In the genomic region with DNA sequence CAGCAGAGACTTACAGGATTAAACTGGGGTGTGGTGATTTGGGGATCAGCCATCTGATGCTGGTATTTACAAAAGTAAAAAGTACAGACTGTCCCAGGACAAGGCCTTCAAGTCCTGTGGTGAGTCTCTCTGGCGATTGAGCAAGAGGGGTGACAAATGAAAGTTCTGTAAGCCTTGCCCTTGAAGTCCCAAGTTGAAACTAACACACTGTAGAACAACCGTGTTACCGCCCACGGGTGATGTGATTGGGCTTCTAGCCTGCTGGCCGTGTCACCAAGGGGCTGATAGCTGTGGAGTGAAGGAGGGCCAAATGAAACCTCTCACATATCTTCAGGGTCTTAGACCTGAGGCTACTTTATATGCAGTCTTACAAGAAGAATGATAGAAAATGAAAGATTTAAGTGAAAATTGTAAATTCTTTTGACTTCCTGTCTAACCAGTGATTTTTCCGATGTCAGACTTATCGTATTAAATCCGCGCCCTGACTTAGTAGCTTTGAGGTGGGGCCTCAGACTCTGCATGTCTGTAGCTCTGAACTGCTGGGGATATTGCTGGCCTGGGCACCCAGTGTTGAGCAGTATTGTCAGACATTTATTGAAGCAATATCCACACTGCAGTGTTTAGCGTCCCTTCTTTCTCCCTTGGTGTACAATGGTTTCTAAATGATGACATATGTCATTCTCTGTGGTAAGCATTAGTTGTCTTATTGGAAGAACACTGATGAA, we compare ENCODE assay signal across 9 mouse cellular contexts.
DNase-seq lines count a peak whose midpoint lies in the region; ATAC-seq lines count a peak whose summit lies in the region.
"Had no signal": no experiment of that assay in that cellular context is flagged by ENCODE, and none has a peak within 500 bp of the region (broad histone marks: within the 10 kb centered on the region; RNA-seq: fewer than 3 reads in every experiment).

No protein-coding gene starts in this region.

- H3K4me3 ChIP-seq in forebrain, embryonic 16.5 days (replicated peaks; ENCODE audit: low read length) = no peak overlapping the region
- H3K4me3 ChIP-seq: hindbrain, embryonic 13.5 days; limb, embryonic 15.5 days had no signal

- H3K4me2 ChIP-seq in forebrain, embryonic 16.5 days (ENCODE audit: low read length) = no peak overlapping the region
- H3K4me2 ChIP-seq: hindbrain, embryonic 13.5 days; limb, embryonic 15.5 days had no signal

- peak; percentile 76 for ATAC-seq in CD4-positive, CD25-positive, alpha-beta regulatory T cell, adult 4 months
- no peak for ATAC-seq in forebrain, embryonic 16.5 days

- no peaks in the 10 kb centered on the region for H3K27me3 ChIP-seq in forebrain, embryonic 16.5 days (replicated peaks; ENCODE audit: control insufficient read depth, insufficient read depth, low read length)
- H3K27me3 ChIP-seq: hindbrain, embryonic 13.5 days; limb, embryonic 15.5 days had no signal

- no peak overlapping the region for H3K27ac ChIP-seq in forebrain, embryonic 16.5 days (ENCODE audit: low read length)
- H3K27ac ChIP-seq: hindbrain, embryonic 13.5 days had no signal

- WGBS in forebrain, embryonic 16.5 days = 97% methylated on average over 10 of the region's 10 CpGs

- peaks cover 2% of the 10 kb centered on the region; the same call in 1 of the 2 replicates for H3K36me3 ChIP-seq in forebrain, embryonic 16.5 days (ENCODE audit: control insufficient read depth, insufficient read depth)
- H3K36me3 ChIP-seq: hindbrain, embryonic 13.5 days had no signal

- 0 out of 2 replicates have a peak, but pooled peaks cover 2% of the 10 kb centered on the region for H3K4me1 ChIP-seq in forebrain, embryonic 16.5 days (replicated peaks; ENCODE audit: control insufficient read depth, insufficient read depth, low read length)

- H3K9ac ChIP-seq in forebrain, embryonic 16.5 days (replicated peaks; ENCODE audit: low read depth, low read length) = no peak overlapping the region
- H3K9ac ChIP-seq: limb, embryonic 15.5 days had no signal

- no peaks in the 10 kb centered on the region for H3K9me3 ChIP-seq in forebrain, embryonic 16.5 days (ENCODE audit: control insufficient read depth, low read length)
- H3K9me3 ChIP-seq: hindbrain, embryonic 13.5 days; limb, embryonic 15.5 days had no signal

- DNase-seq in adrenal gland, adult 18-20 months (ENCODE audit: low spot score in 2 of 2) = peak; percentile 50 to 59
- peak; percentile 83 to 86 for DNase-seq in heart, adult 9 months (ENCODE audit: low spot score in 2 of 2)
- peak; percentile 41 to 50 for DNase-seq in lung, postnatal 4 days
- no peak for DNase-seq in frontal cortex, postnatal 10 days (ENCODE audit: low spot score in 2 of 2)
- no peak for DNase-seq in kidney, adult 18-20 months

Comparison
In these comparisons a context has a peak if more than half of its experiments do, and no peak if none do; other contexts are left out.
1. DNase-seq: peak in adrenal gland, adult 18-20 months (2 of 2), heart, adult 9 months (2 of 2) and lung, postnatal 4 days (2 of 2); none in frontal cortex, postnatal 10 days (0 of 2) and kidney, adult 18-20 months (single experiment).